Mouse (Mus musculus) brain, embryonic 18.5 days (tissue): ENCODE measurements around the gene 4930402H24Rik.
"Not testable (repeated sequence)": the region's sequence is repeated elsewhere in the genome, so short reads cannot be mapped to it uniquely, and the experiment has no call there.

Experiments used
- DNase-seq: peaks from one replicate; pipeline ENCODE4 v3.0.0-alpha.2; 2012; ENCODE audit warnings: low read depth, low spot score

Gene 4930402H24Rik

DNA sequence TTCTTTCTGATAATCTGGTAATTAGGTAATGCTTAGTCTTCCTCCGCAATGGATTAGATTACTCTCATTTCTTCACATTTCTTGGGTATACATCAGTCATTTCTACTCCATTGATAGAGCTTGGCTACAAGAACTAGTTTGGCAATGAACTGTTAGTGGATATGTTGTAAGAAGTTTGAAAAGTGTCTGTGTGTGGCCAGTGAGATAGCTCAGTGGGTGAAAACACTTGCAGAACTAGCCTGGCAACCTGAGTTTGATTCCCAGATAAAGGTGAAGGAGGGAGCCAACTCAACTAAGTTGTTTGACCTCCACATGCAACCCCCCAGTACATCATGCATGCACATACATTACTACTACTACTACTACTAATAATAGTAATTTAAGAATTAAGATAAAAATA lies 53.2 kb downstream of the 4930402H24Rik start:
- no peak for DNase-seq

DNA sequence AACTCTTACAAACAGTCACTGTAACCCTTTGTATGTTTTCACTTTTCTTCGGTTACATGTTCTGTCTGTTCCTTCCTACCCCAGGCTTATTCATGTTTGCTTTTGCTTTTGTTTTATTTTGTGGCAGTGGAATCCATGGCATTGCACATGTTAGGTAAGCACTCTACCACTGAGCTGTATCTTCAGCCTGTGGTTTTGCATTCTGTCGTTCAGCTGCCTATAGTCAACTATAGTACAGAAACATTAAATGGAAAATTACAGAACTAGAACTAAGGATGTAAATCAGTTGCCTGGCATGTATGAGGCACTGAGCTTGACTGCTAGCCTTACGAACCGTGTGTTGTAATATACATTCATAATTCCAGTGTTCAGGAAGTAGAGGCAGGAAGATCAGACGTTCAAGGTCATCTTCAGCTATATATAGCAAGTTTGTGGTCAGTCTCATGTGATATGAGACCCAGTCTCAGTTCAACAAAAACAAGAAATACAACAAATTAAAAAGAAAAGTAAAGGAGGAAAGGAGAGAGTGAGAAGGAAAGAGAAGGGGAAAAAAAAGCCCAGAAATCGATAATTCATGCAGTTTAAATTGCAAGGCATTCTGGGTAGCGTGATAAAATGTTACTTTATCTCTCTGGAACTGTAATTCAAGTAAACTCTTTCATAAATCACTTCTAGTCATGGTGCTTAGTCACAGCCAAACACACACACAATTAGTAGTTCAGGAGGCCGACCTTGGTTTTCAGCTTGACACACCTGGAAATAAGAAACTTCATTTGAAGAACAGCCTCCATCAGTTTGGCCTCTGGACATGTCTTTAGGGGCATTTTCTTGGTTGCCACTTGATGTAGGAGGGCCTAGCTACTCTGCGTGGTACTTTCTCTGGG lies 54.6 kb downstream of the 4930402H24Rik start:
- DNase-seq, result no peak

DNA sequence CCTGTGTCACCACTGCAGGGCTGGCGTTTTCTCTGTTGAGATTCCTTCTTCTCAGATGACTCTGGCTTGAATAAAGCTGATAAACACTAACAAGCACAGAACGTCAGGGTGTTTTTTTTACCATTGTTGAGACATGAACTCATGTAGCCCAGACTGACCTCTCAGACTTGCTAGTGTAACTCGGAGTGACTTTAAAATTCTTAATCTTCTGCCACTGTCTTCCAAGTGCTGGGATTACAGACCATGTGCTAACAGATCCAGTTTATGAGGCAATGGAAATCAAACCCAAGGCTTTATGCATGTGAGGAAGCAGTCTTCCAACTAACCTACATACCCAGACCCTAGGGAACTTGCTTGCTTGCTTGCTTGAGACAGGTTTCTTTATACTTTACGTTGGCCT lies 56.5 kb downstream of the 4930402H24Rik start:
- DNase-seq, result no peak

DNA sequence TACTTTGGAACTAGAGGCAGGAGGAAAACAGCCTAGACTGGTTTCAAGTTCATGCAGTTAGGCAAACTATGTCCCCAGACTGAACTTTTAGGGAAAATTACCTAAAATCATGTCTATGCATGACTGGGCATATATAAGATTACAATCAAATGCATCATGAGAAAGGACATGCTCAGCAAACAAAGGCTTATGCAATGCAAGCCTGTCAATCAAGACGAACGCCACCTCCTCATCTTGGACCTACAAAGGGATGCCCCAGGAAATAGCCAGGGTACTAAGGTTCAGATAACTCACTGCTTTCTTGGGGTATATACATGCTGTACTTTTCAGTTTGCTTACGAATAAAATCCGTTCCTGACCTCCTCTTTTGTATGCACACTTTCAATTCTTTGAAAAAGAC lies 57.9 kb downstream of the 4930402H24Rik start:
- no peak for DNase-seq

DNA sequence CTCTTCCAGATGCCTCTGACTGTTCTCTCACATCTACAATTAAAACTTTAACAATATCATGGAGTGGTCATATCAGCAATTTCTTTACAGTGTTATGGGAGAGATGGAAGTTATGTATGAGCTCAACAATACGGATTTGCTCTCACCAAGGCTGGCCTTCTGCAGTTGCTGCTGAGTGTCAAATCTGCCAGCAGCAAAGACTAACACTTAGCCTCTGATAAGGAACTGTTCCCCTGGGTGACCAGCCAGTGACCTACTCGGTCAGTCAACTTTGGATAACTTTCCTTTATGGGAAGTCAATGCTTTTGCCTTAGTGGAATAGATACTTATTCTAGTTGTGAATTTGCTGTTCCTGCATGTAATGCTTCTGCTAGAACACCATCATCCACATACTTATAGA lies 62.6 kb downstream of the 4930402H24Rik start:
- DNase-seq, result no peak

DNA sequence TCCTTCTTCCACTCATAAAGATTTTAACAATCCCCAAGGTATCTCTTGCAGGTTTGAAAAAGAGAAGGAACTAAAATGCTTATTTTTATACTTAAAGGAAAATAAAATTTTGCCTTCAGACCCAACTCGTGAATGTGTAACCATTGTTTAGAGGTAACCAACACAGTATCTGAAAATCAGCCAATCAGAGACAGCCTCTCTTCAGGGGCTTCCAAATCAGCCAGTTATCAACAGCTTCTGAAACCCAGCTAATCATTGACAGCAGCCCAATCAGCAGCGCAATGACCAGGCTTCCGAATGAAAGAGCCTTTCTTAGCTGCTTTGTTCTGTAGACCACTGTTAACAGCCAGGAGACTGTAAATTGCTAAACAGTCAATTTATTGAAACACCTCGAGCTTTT lies 65.4 kb downstream of the 4930402H24Rik start:
- peak; percentile 91 for DNase-seq

DNA sequence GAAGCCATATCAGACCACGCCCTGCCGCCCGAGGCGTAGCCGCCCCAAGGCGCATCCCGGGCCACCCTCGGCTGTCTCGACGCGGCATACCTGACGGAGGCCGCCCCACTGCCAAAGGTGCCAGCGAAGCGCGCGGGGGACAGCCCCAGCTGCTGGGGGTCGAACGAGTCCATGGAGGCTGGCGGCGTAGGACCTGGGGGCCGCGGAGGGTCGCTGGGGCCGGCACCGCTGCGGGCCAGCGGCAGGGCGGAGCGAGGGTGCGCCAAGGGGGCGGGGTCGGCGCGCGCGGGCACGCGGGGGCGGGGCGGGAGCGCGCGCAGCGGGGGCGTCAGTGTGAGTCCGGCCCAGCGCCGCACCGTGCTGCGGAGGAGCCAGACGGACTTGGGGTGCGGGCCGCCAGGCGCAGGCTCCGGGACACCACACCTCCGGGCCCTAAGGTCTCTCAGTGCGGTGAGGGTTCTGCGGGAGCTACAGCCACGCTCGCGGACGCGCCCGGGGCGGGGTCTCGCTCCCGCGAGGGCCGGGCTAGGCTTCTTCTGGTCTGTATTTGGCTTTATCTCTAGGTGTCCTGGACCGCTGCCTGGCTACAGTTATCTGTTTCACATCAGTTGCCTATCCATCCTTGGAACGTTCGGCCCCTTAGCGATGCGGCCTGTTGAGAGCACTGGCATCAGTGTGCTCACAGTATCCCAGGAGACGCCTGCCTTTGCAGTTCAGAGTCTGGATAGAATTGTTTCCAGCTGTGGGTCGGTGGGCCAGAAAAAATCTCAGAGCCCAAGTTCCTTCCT lies 66.1 kb downstream of the 4930402H24Rik start:
- peak; percentile 56 for DNase-seq

DNA sequence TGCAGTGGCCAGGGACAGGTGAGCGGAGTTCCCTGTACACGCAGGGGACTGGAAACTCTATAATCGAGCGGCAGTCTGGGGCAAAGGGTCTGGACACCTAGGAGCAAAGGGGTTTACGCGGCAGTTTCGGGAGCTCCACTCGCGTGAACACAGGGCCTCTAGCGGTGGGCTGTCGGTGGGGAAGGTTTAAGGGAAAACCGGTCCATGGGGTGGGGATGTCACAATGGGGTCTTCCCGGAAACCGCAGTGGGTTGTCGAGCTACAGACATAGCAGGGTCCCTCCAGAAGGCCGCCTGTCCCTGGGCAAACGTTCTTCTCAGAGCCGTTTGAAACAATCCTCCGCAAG lies 66.7 kb downstream of the 4930402H24Rik start:
- peak; percentile 26 for DNase-seq

DNA sequence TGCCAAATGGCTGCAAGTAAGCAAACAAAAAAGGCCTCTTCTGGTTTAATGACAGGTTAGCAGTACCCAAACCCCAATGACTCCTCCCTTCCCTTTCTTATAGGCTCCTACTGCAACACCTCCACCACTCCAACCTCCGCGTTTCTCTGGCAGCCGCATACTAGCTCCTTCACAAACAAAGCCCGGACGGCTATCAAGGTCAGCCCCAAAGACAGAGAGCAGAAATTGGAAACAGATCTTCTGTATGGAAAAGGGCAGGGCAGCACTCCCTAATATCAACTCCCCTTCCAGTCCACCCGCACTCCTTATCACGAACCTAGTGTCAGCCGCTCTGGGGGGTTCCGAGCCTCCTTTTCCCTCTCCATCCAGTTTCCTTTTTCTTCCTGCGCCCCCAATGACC lies 67.1 kb downstream of the 4930402H24Rik start:
- peak; percentile 30 for DNase-seq

DNA sequence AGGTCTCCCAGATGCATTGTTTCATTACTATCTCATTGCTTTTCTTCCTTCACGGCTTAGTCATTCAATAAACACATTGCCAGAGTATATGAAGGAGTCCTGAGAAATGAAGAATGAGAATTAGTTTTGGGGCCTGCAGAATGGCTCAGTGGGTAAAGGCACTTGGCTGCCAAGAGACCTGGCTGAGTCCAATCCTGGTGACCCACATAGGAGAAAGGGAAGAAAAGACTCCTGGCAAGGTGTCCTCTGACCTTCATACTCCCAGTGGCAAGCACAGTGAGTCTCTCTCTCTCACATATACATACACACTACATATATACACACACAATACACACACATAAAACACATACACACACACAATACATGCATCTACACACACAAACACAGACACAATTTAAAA lies 68.1 kb downstream of the 4930402H24Rik start:
- no peak for DNase-seq

DNA sequence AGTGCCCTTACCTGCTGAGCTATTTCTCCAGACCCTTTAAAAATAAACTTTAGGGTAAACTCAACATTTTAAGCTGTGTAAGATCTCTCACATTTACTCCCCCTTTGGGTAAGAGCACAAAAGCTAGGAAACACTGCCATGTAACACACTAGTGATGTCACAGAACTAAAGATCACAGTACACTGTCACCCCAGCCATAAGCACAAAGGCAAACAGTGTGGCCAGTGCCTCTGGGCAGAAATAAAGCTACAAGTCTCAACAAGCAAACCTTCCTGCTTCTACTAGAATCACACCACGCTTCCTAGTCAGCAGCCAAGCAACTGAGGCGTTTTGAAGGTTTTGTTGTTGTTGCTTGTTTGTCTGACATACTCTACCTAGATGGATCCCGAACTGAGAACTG lies 72.5 kb downstream of the 4930402H24Rik start:
- DNase-seq, result no peak

DNA sequence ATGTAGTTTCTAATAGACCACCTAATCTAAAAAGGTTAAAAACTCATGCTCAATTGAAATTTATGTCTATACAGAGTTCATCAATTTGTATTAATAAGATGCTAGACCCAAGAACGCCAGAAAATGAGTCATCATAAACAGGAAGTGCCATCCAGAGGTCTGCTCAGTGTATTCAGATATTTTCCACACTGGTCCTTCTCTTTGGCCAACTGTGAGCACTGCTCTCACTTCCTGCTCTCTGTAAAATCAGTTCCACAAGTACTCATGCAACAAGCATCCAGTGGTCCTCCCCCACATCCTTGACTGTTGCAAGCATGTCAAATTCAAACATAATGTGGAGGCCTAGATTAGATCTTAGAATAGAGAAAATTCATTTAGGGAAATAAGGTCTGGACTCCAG lies 73.6 kb downstream of the 4930402H24Rik start:
- no peak for DNase-seq

DNA sequence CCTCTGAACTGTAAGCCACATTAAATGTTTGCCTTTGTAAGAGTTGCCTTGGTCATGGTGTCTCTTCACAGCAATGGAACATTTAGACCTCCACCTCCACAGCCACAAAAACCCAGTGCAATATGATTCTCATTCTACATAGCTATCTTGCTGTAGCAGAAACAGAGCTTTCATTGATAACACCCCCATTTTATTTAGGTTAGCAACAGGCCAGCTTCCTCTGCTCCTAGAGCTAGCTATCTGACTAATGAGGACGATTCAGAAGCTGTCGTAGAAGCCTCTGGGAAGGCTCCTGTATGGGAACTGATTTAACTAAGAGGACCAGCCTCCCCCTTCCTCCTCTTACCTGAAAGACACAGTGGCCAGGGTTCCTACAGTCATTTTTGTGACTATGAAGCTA lies 74.2 kb downstream of the 4930402H24Rik start:
- no peak for DNase-seq

DNA sequence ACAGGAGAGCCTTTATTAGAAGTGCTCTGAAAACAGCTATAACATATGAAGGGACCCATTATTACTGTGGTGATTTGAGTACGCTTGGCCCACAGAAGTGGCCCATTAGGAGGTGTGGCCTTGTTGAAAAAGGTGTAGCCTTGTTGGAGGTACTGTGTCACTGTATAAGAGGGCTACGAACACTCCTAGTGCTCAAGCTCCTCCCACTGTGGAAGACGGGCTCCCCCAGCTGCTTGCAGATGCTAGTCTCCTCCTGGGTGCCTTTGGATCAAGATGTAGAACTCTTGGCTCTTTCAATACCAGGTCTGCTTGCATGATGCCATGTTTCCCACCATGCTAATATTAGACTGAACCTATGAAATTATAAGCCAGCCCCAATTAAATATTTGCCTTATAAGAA lies 76.0 kb downstream of the 4930402H24Rik start:
- DNase-seq, result no peak

DNA sequence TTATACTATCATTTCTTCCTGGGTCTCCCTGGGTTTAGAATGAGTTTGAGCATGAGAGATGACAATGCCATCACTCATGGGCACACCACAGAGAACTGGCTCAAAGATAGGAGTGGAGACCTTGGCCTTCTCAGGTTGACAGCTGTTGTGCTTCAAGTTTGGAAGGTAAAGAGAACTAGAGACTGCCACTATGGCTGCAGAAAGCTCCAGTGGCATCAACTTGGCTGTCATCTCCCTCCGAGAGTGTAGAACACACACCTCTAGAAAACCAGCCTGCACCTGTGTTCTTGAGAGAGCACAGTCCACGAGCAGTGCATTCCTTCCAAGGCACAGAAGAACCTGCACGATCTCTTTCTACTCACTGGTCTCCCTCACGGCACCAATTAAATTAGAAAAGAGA lies 76.7 kb downstream of the 4930402H24Rik start:
- no peak for DNase-seq

DNA sequence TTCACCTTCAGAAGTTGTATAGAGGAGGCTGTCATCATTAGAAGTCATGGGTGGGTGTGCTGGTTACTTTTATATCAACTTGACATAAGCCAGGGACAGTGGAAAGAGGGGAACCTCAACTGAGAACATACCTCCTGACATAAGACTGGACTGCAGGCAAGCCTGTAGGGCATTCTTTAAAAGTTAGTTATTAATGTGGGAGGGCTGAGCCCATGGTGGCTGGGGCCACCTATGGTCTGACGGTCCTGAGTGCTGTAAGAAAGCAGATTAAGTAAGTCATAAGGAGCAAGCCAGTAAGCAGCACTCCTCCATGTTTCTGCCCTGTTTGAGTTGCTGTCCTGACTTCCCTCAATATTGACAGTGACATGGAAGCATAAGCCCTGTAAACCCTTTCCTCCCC lies 77.5 kb downstream of the 4930402H24Rik start:
- DNase-seq, result no peak

DNA sequence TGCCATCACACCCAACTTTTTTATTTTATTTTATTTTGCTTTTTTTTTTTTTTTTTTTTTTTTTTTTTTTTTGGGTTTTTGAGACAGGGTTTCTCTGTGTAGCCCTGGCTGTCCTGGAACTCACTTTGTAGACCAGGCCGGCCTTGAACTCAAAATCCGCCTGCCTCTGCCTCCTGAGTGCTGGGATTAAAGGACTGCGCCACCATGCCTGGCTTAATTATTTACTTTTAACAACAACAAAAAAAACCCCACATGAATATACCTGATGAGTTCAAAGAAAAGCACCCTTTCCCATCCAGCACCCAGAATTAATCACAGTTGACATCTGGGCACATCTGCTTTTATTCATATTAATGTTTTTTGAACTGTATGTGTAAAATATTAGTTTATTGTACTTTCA lies 78.1 kb downstream of the 4930402H24Rik start:
- not testable (repeated sequence) for DNase-seq

DNA sequence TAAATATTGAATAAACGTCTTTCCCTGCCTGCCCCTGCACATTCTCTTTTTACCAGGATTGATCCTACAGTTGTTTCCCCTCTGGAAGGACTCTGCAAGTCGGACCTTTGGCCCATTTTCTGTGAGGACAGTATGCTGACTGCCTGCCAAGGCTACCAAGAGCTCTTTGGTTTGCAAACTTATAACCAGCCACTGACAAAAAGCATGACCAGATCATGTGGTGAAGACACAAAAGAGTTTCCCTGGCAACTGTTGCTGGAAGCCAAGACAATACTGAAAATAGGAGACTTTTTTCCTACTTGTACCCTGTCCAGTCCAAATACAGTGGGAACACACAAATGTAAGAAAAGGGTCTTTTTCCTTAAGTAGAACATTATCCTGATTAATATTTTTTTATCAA lies 78.8 kb downstream of the 4930402H24Rik start:
- DNase-seq, result peak; percentile 37

DNA sequence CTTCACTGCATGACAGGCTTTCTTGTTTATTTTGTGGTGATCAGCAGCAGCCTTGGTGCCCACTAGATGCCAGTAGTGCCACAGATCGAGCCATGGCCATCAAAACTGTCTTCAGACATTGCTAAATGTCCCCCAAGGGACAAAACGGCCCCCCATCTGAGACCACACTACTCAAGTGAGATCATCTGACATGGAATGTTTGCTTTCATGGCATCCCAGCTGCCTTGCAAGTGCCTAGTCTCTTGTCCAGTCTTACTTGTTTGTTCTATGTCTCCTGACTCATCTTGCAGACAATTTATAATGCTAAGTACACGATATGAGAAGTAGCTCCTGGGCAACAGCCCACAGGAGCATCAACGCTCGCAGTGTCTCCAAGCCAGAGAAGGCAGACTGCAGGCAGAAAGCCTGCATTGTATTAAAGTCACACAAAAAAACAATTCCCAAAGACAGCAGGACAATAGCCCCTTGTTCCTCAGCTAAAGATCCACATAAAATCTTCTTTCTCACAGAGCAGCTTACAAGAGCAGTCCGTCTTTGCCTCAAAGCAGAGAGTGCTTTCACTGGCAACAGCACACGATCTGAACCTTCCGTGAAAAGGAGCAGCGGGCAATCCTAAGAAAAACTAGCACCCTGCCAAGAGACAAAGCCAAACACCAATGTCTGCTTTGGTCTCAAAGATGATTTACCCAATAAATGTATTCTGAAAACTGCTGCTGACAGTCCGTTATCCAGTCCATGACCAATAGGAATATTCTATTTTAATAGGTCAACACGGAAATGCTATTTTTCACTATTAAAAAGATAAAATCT lies 87.2 kb downstream of the 4930402H24Rik start:
- DNase-seq, result peak; percentile 16

DNA sequence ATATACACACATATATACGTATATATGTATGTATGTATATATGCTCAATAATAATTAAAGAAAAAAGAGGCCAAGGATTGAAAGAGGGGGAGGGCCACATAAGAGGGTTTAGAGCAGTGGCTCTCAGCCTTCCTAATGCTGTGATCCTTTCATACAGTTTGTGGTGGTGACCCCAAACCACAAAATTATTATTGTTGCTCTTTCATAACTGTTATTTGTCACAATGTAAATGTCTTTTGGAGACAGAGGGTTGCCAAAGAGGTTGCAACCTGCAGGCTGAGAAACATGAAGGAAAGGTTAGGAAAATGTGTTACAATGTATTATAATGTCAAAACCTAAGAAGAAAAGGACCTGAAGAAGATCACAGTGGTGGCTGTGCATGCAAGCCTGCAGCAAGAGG lies 88.3 kb downstream of the 4930402H24Rik start:
- no peak for DNase-seq

DNA sequence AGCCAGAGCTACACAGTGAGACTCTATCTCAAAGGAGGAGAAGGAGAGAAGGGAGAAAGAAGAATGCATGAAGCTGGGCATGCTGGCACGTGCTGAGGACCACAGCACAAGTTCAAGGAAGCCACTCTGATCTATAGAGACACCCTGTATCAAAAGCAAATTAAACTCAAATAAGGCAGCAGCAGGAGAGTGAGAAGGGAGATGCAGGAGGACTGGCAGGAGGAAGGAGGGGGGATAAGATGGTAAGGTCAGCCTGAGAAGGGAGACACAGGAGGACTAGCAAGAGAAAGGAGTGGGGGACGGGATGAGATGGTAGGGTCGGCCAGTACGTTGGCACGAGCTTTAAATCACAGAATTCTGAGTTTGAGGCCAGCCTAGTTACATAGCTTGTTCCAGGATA lies 90.0 kb downstream of the 4930402H24Rik start:
- no peak for DNase-seq

DNA sequence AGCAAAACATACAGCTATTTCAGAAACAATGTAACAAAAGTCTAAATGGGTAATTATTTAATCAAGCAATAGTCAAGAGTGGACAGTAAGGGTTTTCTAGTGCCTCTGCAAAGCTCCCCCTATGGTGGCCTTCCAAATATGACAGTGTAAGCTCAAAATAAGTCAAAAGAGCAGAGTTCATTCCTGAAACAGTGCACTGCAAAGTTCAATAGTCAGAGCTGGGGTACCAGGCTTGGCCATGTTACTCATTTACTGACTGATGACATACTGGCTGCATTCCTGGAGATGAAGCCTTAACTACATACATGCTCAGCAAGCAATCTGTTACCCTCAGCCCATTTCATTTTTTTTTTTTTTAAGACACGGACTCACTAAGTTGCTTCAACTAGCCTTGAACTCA lies 91.7 kb downstream of the 4930402H24Rik start:
- no peak for DNase-seq
